Mouse (Mus musculus) embryo, embryonic 11.5 days (tissue): ENCODE measurements around the gene Zfp59.
A peak's percentile ranks its signal among the peaks of the same experiment; 100 is the strongest.
"Not testable (repeated sequence)": the region's sequence is repeated elsewhere in the genome, so short reads cannot be mapped to it uniquely, and the experiment has no call there.

Experiments used
- DNase-seq: peaks from one replicate; pipeline ENCODE4 v3.0.0-alpha.2; 2012; ENCODE audit warnings: low read depth, low spot score

Gene Zfp59

GRCm38 (mm10) chr7:27838323-27839249 is at the start of gene Zfp59:
Gene Zfp59, plus strand, starts transcription at chr7:27838607.
- peak; percentile 75 for DNase-seq

GRCm38 (mm10) chr7:27789306-27789705 is 49.1 kb upstream of the Zfp59 start:
- no peak for DNase-seq

GRCm38 (mm10) chr7:27793865-27794264 is 44.5 kb upstream of the Zfp59 start:
- not testable (repeated sequence) for DNase-seq

- DNase-seq, result no peak
Observed at GRCm38 (mm10) chr7:27794566-27794965, 43.8 kb upstream of the Zfp59 start.

GRCm38 (mm10) chr7:27797906-27798811 is 40.2 kb upstream of the Zfp59 start:
- peak; percentile 41 for DNase-seq

GRCm38 (mm10) chr7:27801137-27801536 is 37.3 kb upstream of the Zfp59 start:
- DNase-seq, result no peak

GRCm38 (mm10) chr7:27802986-27803385 is 35.4 kb upstream of the Zfp59 start:
- no peak for DNase-seq

- peak; percentile 66 for DNase-seq
Observed at GRCm38 (mm10) chr7:27804297-27805030, 33.9 kb upstream of the Zfp59 start.

- DNase-seq, result not testable (repeated sequence)
Observed at GRCm38 (mm10) chr7:27806896-27807295, 31.5 kb upstream of the Zfp59 start, which contains the start of gene Zfp626. Gene Zfp626, plus strand, starts transcription at chr7:27807196.

- not testable (repeated sequence) for DNase-seq
Observed at GRCm38 (mm10) chr7:27807305-27807704, 31.1 kb upstream of the Zfp59 start.

- DNase-seq, result no peak
Observed at GRCm38 (mm10) chr7:27818526-27819110, 19.8 kb upstream of the Zfp59 start.

- no peak for DNase-seq
Observed at GRCm38 (mm10) chr7:27822611-27823010, 15.8 kb upstream of the Zfp59 start.

GRCm38 (mm10) chr7:27834131-27834530 is 4.3 kb upstream of the Zfp59 start:
- no peak for DNase-seq

- DNase-seq, result no peak
Observed at GRCm38 (mm10) chr7:27837896-27838295, 511 bp upstream of the Zfp59 start.

- no peak for DNase-seq
Observed at GRCm38 (mm10) chr7:27839596-27839995, 1.2 kb downstream of the Zfp59 start.

- DNase-seq, result no peak
Observed at GRCm38 (mm10) chr7:27840104-27840503, 1.7 kb downstream of the Zfp59 start.

- no peak for DNase-seq
Observed at GRCm38 (mm10) chr7:27857227-27857626, 18.8 kb downstream of the Zfp59 start, which contains the start of gene Zfp607a. Gene Zfp607a, plus strand, starts transcription at chr7:27857527.

GRCm38 (mm10) chr7:27859301-27860251 is 21.2 kb downstream of the Zfp59 start:
- DNase-seq, result no peak

GRCm38 (mm10) chr7:27860396-27861235 is 22.2 kb downstream of the Zfp59 start:
- peak; percentile 43 for DNase-seq
